Mouse (Mus musculus) myocyte (in vitro differentiated cells): Measurements from ENCODE around the gene Ptprs.

Experiments used
- POLR2A ChIP-seq: IDR thresholded peaks from one replicate; pipeline ENCODE4 v1.6.1; 2011; ENCODE audit warnings: low read depth, mild to moderate bottlenecking, control low read depth, moderate library complexity; ENCODE audit not compliant: insufficient read length
- POLR2AphosphoS2 ChIP-seq: IDR thresholded peaks from one replicate; pipeline ENCODE4 v1.6.1; 2011; ENCODE audit warnings: low read depth, control low read depth; ENCODE audit not compliant: insufficient read length
- USF1 ChIP-seq: IDR thresholded peaks from one replicate; pipeline ENCODE4 v1.6.1; 2011; ENCODE audit warnings: low read depth, mild to moderate bottlenecking, control low read depth, moderate library complexity

- TF ChIP-seq POLR2A (no peak), USF1 (no peak), POLR2AphosphoS2 (no peak)
Measured at GRCm38 (mm10) chr17:56510473-56510969, 34.2 kb upstream of the Ptprs start.
